Mouse (Mus musculus): ENCODE results near the gene Hist1h4k.

- TF ChIP-seq CTCF (IDR thresholded peaks at IDR 0.05) (no peak), EP300 (IDR thresholded peaks at IDR 0.05; ENCODE audit: insufficient read depth, low read depth, low read length) (no peak)
These were observed 20.8 kb downstream of the Hist1h4k start for GRCm38 (mm10) chr13:21729544-21729943.
